Mouse (Mus musculus): ENCODE results near the gene Pigq.

- no peak for TF ChIP-seq POLR2A (IDR thresholded peaks at IDR 0.05; ENCODE audit: insufficient read depth, low read depth, low read length)
- no peak for TF ChIP-seq CTCF (IDR thresholded peaks at IDR 0.05; ENCODE audit: insufficient read depth, low read depth, low read length)
Measured at GRCm38 (mm10) chr17:25954671-25955070, 9.9 kb upstream of the Pigq start.
